Mouse (Mus musculus): ENCODE results near the gene Egfem1. TPM values are rescaled to one million over a fixed set of nuclear protein-coding genes. Genes with fewer than 3 reads are reported as not detected.

Egfem1 gene
- total and polyA plus RNA-seq, 3 experiments: not detected

GRCm38 (mm10) chr3:29082996-29083350, 1.1 kb downstream of the Egfem1 start:
- Histone ChIP-seq H3K9ac (ENCODE audit: insufficient read depth, low read depth) (no peak overlapping the region), H3K27me3 (replicated peaks) (no peaks in the 10 kb centered on the region), H3K4me1 (ENCODE audit: control insufficient read depth in 1 of 2, insufficient read depth in 2 of 2) (no peaks in the 10 kb centered on the region), H3K36me3 (replicated peaks in 1 of 2; ENCODE audit: control insufficient read depth in 1 of 2, insufficient read depth in 1 of 2, low read length in 1 of 2) (no peaks in the 10 kb centered on the region), H3K4me2 (ENCODE audit: insufficient read depth, low read depth, poor library complexity, severe bottlenecking) (no peak overlapping the region), H3K79me2 (replicated peaks; ENCODE audit: control insufficient read depth, extremely low read depth, insufficient read depth, poor library complexity, severe bottlenecking) (no peaks in the 10 kb centered on the region), H3K27ac (ENCODE audit: insufficient read depth, low read depth) (no peak overlapping the region), H3K9me3 (replicated peaks; ENCODE audit: low read length) (peaks cover 56% of the 10 kb centered on the region), H3K4me3 (replicated peaks in 1 of 3; ENCODE audit: low read depth in 2 of 3, low read length in 2 of 3, poor library complexity in 1 of 3) (no peak overlapping the region)
- TF ChIP-seq TCF12 (IDR thresholded peaks at IDR 0.05; ENCODE audit: low read depth, low read length) (no peak), SIN3A (IDR thresholded peaks at IDR 0.05; ENCODE audit: low read length) (no peak)
- in situ Hi-C loops (cut with MboI; ENCODE audit: low pct_ligation_motif_present, low pct_unique_long_range_greater_than_20kb, low sequenced_read_pairs) (no loop called here), dilution Hi-C loops (cut with MboI; ENCODE audit: extremely low pct_ligation_motif_present, extremely low pct_unique_long_range_greater_than_20kb, low sequenced_read_pairs) (no loop called here)
- DNase-seq (ENCODE audit: extremely low read depth): no peak

- dilution Hi-C loops (cut with MboI; ENCODE audit: extremely low pct_ligation_motif_present, extremely low pct_unique_long_range_greater_than_20kb, low sequenced_read_pairs): no loop called here
- Histone ChIP-seq H3K27ac (ENCODE audit: insufficient read depth, low read depth) (no peak overlapping the region), H3K4me3 (replicated peaks in 1 of 3; ENCODE audit: low read depth in 2 of 3, low read length in 2 of 3, poor library complexity in 1 of 3) (no peak overlapping the region), H3K27me3 (replicated peaks) (no peaks in the 10 kb centered on the region), H3K4me1 (ENCODE audit: control insufficient read depth in 1 of 2, insufficient read depth in 2 of 2) (no peaks in the 10 kb centered on the region), H3K36me3 (replicated peaks in 1 of 2; ENCODE audit: control insufficient read depth in 1 of 2, insufficient read depth in 1 of 2, low read length in 1 of 2) (no peaks in the 10 kb centered on the region), H3K79me2 (replicated peaks; ENCODE audit: control insufficient read depth, extremely low read depth, insufficient read depth, poor library complexity, severe bottlenecking) (no peaks in the 10 kb centered on the region), H3K4me2 (ENCODE audit: insufficient read depth, low read depth, poor library complexity, severe bottlenecking) (no peak overlapping the region), H3K9me3 (replicated peaks; ENCODE audit: low read length) (peaks cover 46% of the 10 kb centered on the region), H3K9ac (ENCODE audit: insufficient read depth, low read depth) (no peak overlapping the region)
- in situ Hi-C loops (cut with MboI; ENCODE audit: low pct_ligation_motif_present, low pct_unique_long_range_greater_than_20kb, low sequenced_read_pairs): no loop called here
- TF ChIP-seq MEF2A (IDR thresholded peaks at IDR 0.05; ENCODE audit: borderline replicate concordance, low read depth, low read length): no peak
- no peak for TF ChIP-seq PAX5 (IDR thresholded peaks at IDR 0.05; ENCODE audit: low read length)
- TF ChIP-seq SMC3 (IDR thresholded peaks at IDR 0.05; ENCODE audit: low read depth, low read length): no peak
- TF ChIP-seq ZNF384 (IDR thresholded peaks at IDR 0.05; ENCODE audit: low read depth, low read length): no peak
- TF ChIP-seq MAFK (IDR thresholded peaks at IDR 0.05; ENCODE audit: insufficient replicate concordance, low read length): no peak
- TF ChIP-seq GABPA (IDR thresholded peaks at IDR 0.05; ENCODE audit: insufficient replicate concordance, low read depth, low read length): no peak
- TF ChIP-seq ZMIZ1 (IDR thresholded peaks at IDR 0.05; ENCODE audit: low read depth, low read length): no peak
- no peak for TF ChIP-seq KAT2A (IDR thresholded peaks at IDR 0.05; ENCODE audit: insufficient replicate concordance, low read length)
- DNase-seq (ENCODE audit: extremely low read depth): no peak
These were observed 16.6 kb downstream of the Egfem1 start for GRCm38 (mm10) chr3:29098467-29098866.

GRCm38 (mm10) chr3:29106016-29106723, 24.3 kb downstream of the Egfem1 start:
- TF ChIP-seq KAT2A (IDR thresholded peaks at IDR 0.05; ENCODE audit: insufficient replicate concordance, low read length) (no peak), BHLHE40 (IDR thresholded peaks at IDR 0.05; ENCODE audit: low read depth, low read length) (no peak)
- Histone ChIP-seq H3K4me2 (ENCODE audit: insufficient read depth, low read depth, poor library complexity, severe bottlenecking) (no peak overlapping the region), H3K36me3 (replicated peaks in 1 of 2; ENCODE audit: control insufficient read depth in 1 of 2, insufficient read depth in 1 of 2, low read length in 1 of 2) (no peaks in the 10 kb centered on the region), H3K4me3 (replicated peaks in 1 of 3; ENCODE audit: low read depth in 2 of 3, low read length in 2 of 3, poor library complexity in 1 of 3) (no peak overlapping the region), H3K79me2 (replicated peaks; ENCODE audit: control insufficient read depth, extremely low read depth, insufficient read depth, poor library complexity, severe bottlenecking) (no peaks in the 10 kb centered on the region), H3K9me3 (replicated peaks; ENCODE audit: low read length) (peaks cover 43% of the 10 kb centered on the region), H3K9ac (ENCODE audit: insufficient read depth, low read depth) (no peak overlapping the region), H3K4me1 (ENCODE audit: control insufficient read depth in 1 of 2, insufficient read depth in 2 of 2) (no peaks in the 10 kb centered on the region), H3K27ac (ENCODE audit: insufficient read depth, low read depth) (no peak overlapping the region), H3K27me3 (replicated peaks) (no peaks in the 10 kb centered on the region)
- dilution Hi-C loops (cut with MboI; ENCODE audit: extremely low pct_ligation_motif_present, extremely low pct_unique_long_range_greater_than_20kb, low sequenced_read_pairs) (no loop called here), in situ Hi-C loops (cut with MboI; ENCODE audit: low pct_ligation_motif_present, low pct_unique_long_range_greater_than_20kb, low sequenced_read_pairs) (no loop called here)
- DNase-seq (ENCODE audit: extremely low read depth): no peak
